Mouse (Mus musculus): ENCODE data around the gene Pars2.

- TF ChIP-seq GATA1 (IDR thresholded peaks at IDR 0.05; ENCODE audit: low read length) (no peak), TAL1 (IDR thresholded peaks at IDR 0.05; ENCODE audit: low read length) (no peak)
These were observed 35.2 kb upstream of the Pars2 start for GRCm38 (mm10) chr4:106615637-106616036.
